In the genomic region with DNA sequence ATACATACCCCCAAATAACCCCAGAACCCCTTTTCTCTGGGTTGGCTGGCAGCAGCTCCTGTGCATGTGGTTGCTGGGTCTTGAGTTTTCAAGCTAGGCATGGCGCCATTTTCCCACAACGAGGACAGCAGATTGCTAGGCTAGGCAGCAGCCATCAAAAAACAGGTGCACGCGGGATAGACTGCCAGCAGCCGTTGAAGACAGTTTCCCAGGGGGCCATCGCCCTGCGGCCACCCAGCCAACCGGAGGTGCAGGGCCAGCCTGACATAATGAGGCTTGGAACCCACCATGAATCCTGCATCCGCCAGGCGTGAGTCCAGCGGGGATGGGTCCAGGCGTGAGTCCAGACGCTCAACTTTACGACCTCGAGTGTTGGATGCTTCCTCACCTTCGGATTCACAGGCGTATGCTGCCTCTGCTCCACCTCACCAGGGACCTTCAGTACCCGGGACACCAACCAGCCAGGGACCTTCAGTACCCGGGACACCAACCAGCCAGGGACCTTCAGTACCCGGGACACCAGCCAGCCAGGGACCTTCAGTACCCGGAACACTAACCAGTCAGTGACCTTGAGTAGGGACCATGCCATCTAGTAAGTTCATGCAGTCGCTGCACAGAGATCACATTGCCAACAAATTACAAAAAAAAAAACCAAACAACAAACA, we compare ENCODE assay signal across 38 mouse cellular contexts. TPM values are rescaled to one million over a fixed set of nuclear protein-coding genes. Genes with fewer than 3 reads are reported as not detected.
"Had no signal": no experiment of that assay in that cellular context is flagged by ENCODE, and none has a peak within 500 bp of the region (broad histone marks: within the 10 kb centered on the region; RNA-seq: fewer than 3 reads in every experiment).

No protein-coding gene starts in this region.

RNA-seq across cellular contexts. Expression of a gene that starts 28.6 kb away (rescaled TPM):
- total RNA-seq: gastrocnemius, adult 8-10 months; gastrocnemius, postnatal 14 days; gastrocnemius, postnatal 36 days; heart, adult 18-20 months; heart, adult 8-10 months; heart, postnatal 14 days; heart, postnatal 36 days; hematopoietic stem cell, adult 5-6 weeks; layer of hippocampus, adult 18-20 months; layer of hippocampus, adult 8-10 months; layer of hippocampus, postnatal 14 days; layer of hippocampus, postnatal 36 days; left cerebral cortex, adult 18-20 months; left cerebral cortex, adult 8-10 months; left cerebral cortex, postnatal 10 days; left cerebral cortex, postnatal 25 days had no signal
- polyA plus RNA-seq: heart, embryonic 11.5 days; heart, embryonic 13.5 days; heart, embryonic 15.5 days; heart, postnatal 0 days; hindbrain, embryonic 11.5 days; hindbrain, embryonic 13.5 days; hindbrain, embryonic 15.5 days; hindbrain, postnatal 0 days; intestine, embryonic 14.5 days; intestine, embryonic 16.5 days; kidney, embryonic 15.5 days; kidney, postnatal 0 days; large intestine, adult 2 months; limb, embryonic 10.5 days; limb, embryonic 12.5 days; limb, embryonic 14.5 days; liver, embryonic 11.5 days; liver, embryonic 13.5 days; liver, embryonic 15.5 days; liver, postnatal 0 days had no signal

RNA-seq across cellular contexts. Expression of a gene that starts 45.5 kb away (rescaled TPM):
- total RNA-seq: gastrocnemius, adult 8-10 months; gastrocnemius, postnatal 14 days; gastrocnemius, postnatal 36 days; heart, adult 18-20 months; heart, adult 8-10 months; heart, postnatal 14 days; heart, postnatal 36 days; hematopoietic stem cell, adult 5-6 weeks; hindbrain, postnatal 0 days; layer of hippocampus, adult 18-20 months; layer of hippocampus, adult 8-10 months; layer of hippocampus, postnatal 14 days; layer of hippocampus, postnatal 36 days; left cerebral cortex, adult 18-20 months; left cerebral cortex, adult 8-10 months; left cerebral cortex, postnatal 10 days; left cerebral cortex, postnatal 25 days had no signal
- polyA plus RNA-seq: gonadal fat pad, adult 2 months; heart, embryonic 11.5 days; heart, embryonic 13.5 days; heart, embryonic 15.5 days; heart, postnatal 0 days; hindbrain, embryonic 11.5 days; hindbrain, embryonic 13.5 days; hindbrain, embryonic 15.5 days; hindbrain, postnatal 0 days; intestine, embryonic 14.5 days; intestine, embryonic 16.5 days; kidney, adult 2 months; kidney, embryonic 15.5 days; kidney, postnatal 0 days; large intestine, adult 2 months; limb, embryonic 10.5 days; limb, embryonic 12.5 days; limb, embryonic 14.5 days; liver, embryonic 11.5 days; liver, embryonic 13.5 days; liver, embryonic 15.5 days; liver, postnatal 0 days had no signal

RNA-seq across cellular contexts. Expression of a gene that starts 45.5 kb away (rescaled TPM):
- total RNA-seq: gastrocnemius, adult 8-10 months; gastrocnemius, postnatal 14 days; gastrocnemius, postnatal 36 days; heart, adult 18-20 months; heart, postnatal 14 days; heart, postnatal 36 days; hematopoietic stem cell, adult 5-6 weeks; hindbrain, postnatal 0 days; layer of hippocampus, adult 18-20 months; layer of hippocampus, adult 8-10 months; layer of hippocampus, postnatal 14 days; layer of hippocampus, postnatal 36 days; left cerebral cortex, adult 18-20 months; left cerebral cortex, adult 8-10 months; left cerebral cortex, postnatal 10 days; left cerebral cortex, postnatal 25 days had no signal
- polyA plus RNA-seq: gonadal fat pad, adult 2 months; heart, embryonic 11.5 days; heart, embryonic 13.5 days; heart, embryonic 15.5 days; heart, postnatal 0 days; hindbrain, embryonic 11.5 days; hindbrain, embryonic 13.5 days; hindbrain, embryonic 15.5 days; hindbrain, postnatal 0 days; intestine, embryonic 14.5 days; intestine, embryonic 16.5 days; kidney, adult 2 months; kidney, embryonic 15.5 days; kidney, postnatal 0 days; large intestine, adult 2 months; limb, embryonic 10.5 days; limb, embryonic 12.5 days; limb, embryonic 14.5 days; liver, embryonic 11.5 days; liver, embryonic 13.5 days; liver, embryonic 15.5 days; liver, postnatal 0 days had no signal
